Mouse (Mus musculus) heart, embryonic 14.5 days (tissue): ENCODE data around the gene Kctd18. TPM values are rescaled to one million over a fixed set of nuclear protein-coding genes. Genes with fewer than 3 reads are reported as not detected.

ENCODE experiments used
- ATAC-seq: fragments of 200-750 bp; cut with Nextera tagmentation; 2 replicates; pipeline ENCODE4 v1.8.0; 2017; ENCODE audit warnings: low read depth, moderate TSS enrichment; ENCODE audit not compliant: insufficient number of reproducible peaks, insufficient read depth, low FRiP score
- H3K27ac ChIP-seq, 2 experiments: fragments of 200-500 bp in 1 of 2; fragments of 300-500 bp in 1 of 2; sonication (generic) in 1 of 2; replicated peaks in 1 of 2; 2 replicates each; pipeline ENCODE4 v1.5.1; 2012 to 2014; ENCODE audit warnings: low read depth in 2 of 2, low read length in 2 of 2, control low read depth in 1 of 2, mild to moderate bottlenecking in 1 of 2, mixed read lengths in 1 of 2; ENCODE audit not compliant: control insufficient read depth in 1 of 2, insufficient read depth in 1 of 2
- H3K27me3 ChIP-seq: fragments of 300-500 bp; sonication (generic); 2 replicates; pipeline ENCODE4 v1.6.1; 2014; ENCODE audit warnings: mild to moderate bottlenecking, low read length, control low read depth; ENCODE audit not compliant: control insufficient read depth, insufficient read depth
- H3K36me3 ChIP-seq: fragments of 300-500 bp; sonication (generic); 2 replicates; pipeline ENCODE4 v1.6.1; 2014; ENCODE audit warnings: mild to moderate bottlenecking, control low read depth, low read length, mixed read lengths; ENCODE audit not compliant: control insufficient read depth, insufficient read depth
- H3K4me1 ChIP-seq, 2 experiments: fragments of 200-500 bp in 1 of 2; fragments of 300-500 bp in 1 of 2; sonication (generic) in 1 of 2; 2 replicates each; pipeline ENCODE4 v1.6.1; 2012 to 2014; ENCODE audit warnings: low read length in 2 of 2, control low read depth in 1 of 2, mixed read lengths in 1 of 2; ENCODE audit not compliant: control insufficient read depth in 2 of 2, insufficient read depth in 2 of 2
- H3K4me2 ChIP-seq: fragments of 300-500 bp; sonication (generic); 2 replicates; pipeline ENCODE4 v1.6.1; 2014; ENCODE audit warnings: mild to moderate bottlenecking, low read length
- H3K4me3 ChIP-seq, 2 experiments: fragments of 200-500 bp in 1 of 2; fragments of 300-500 bp in 1 of 2; sonication (generic) in 1 of 2; 2 replicates each; pipeline ENCODE4 v1.5.1; 2012 to 2014; ENCODE audit warnings: low read length in 2 of 2, mild to moderate bottlenecking in 2 of 2, control low read depth in 1 of 2, low read depth in 1 of 2, moderate library complexity in 1 of 2; ENCODE audit not compliant: control insufficient read depth in 1 of 2, insufficient read depth in 1 of 2
- H3K9ac ChIP-seq: fragments of 300-500 bp; sonication (generic); 2 replicates; pipeline ENCODE4 v1.6.1; 2014; ENCODE audit warnings: mild to moderate bottlenecking, low read length
- H3K9me3 ChIP-seq: fragments of 300-500 bp; sonication (generic); 2 replicates; pipeline ENCODE4 v1.6.1; 2016; ENCODE audit warnings: low read length, control low read depth; ENCODE audit not compliant: control insufficient read depth
- WGBS: fragments of 180-500 bp; shearing (Covaris S2); extraction: QIAGEN DNeasy Blood & Tissue Kit; methylation state at CpG from one replicate; pipeline ENCODE4 v1.1.7; 2014; 5-methylcytosine and 5-hydroxymethylcytosine counted together
- polyA plus RNA-seq: library from polyadenylated mRNA; unstranded; fragments of >200 nt; fragmentation: Nextera tagmentation; extraction: Ambion mirVana; gene quantifications from 2 replicates; pipeline ENCODE4 v1.2.1, GENCODE M21; 2014

The Kctd18 gene
- polyA plus RNA-seq, 1 experiment from 2014 or later = 11.3 TPM

- H3K4me2 ChIP-seq = no peak overlapping the region
- 70% methylated on average over 7 of the region's 7 CpGs for WGBS
- H3K9me3 ChIP-seq = no peaks in the 10 kb centered on the region
- H3K27me3 ChIP-seq = no peaks in the 10 kb centered on the region
- no peak overlapping the region for H3K27ac ChIP-seq
- no peak for ATAC-seq
- H3K4me3 ChIP-seq = no peak overlapping the region
- H3K9ac ChIP-seq = no peak overlapping the region
- peaks cover 48% of the 10 kb centered on the region for H3K36me3 ChIP-seq
- no peaks in the 10 kb centered on the region for H3K4me1 ChIP-seq
Measured at GRCm38 (mm10) chr1:57941095-57941494, 77.7 kb downstream of the Kctd18 start.

DNA sequence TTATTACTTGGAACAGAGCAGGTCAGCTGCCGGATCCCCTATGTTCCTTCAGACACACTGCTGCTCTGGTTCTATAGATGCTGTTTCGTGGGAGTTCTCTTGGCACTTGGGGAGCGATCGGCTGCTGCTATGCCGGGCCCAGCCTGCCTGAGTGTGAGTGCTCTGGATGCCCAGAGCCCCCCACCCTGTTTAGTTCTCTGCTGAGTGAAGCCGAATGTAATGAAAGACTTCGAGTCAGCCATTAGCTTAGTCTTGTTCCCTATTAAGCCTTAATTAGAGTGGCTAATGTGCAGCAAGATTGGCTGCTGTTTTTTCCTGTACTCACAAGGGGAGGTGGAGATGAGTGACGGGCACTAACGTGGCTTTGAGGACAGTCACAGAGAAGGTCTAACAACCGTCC is 78.1 kb downstream of the Kctd18 start:
- no peaks in the 10 kb centered on the region for H3K27me3 ChIP-seq
- ATAC-seq = no peak
- H3K9me3 ChIP-seq = no peaks in the 10 kb centered on the region
- WGBS = 76% methylated on average over 10 of the region's 10 CpGs
- no peak overlapping the region for H3K9ac ChIP-seq
- no peaks in the 10 kb centered on the region for H3K4me1 ChIP-seq
- H3K4me2 ChIP-seq = no peak overlapping the region
- H3K4me3 ChIP-seq = no peak overlapping the region
- H3K27ac ChIP-seq = no peak overlapping the region
- peaks cover 47% of the 10 kb centered on the region for H3K36me3 ChIP-seq

GRCm38 (mm10) chr1:57934287-57934686 is 84.5 kb downstream of the Kctd18 start:
- no peaks in the 10 kb centered on the region for H3K4me1 ChIP-seq
- H3K27me3 ChIP-seq = no peaks in the 10 kb centered on the region
- WGBS = 64% methylated on average over 1 of the region's 1 CpGs
- no peak overlapping the region for H3K9ac ChIP-seq
- no peak overlapping the region for H3K4me3 ChIP-seq
- no peak for ATAC-seq
- H3K36me3 ChIP-seq = peaks cover 12% of the 10 kb centered on the region; the same call in 1 of the 2 replicates
- H3K4me2 ChIP-seq = no peak overlapping the region
- no peaks in the 10 kb centered on the region for H3K9me3 ChIP-seq
- H3K27ac ChIP-seq = no peak overlapping the region

GRCm38 (mm10) chr1:57918567-57918966 is 100.2 kb downstream of the Kctd18 start:
- H3K9me3 ChIP-seq = no peaks in the 10 kb centered on the region
- no peak overlapping the region for H3K4me2 ChIP-seq
- H3K9ac ChIP-seq = no peak overlapping the region
- no peaks in the 10 kb centered on the region for H3K27me3 ChIP-seq
- H3K27ac ChIP-seq = no peak overlapping the region
- WGBS = 76% methylated on average over 4 of the region's 4 CpGs
- no peaks in the 10 kb centered on the region for H3K4me1 ChIP-seq
- peaks cover 5% of the 10 kb centered on the region; the same call in 1 of the 2 replicates for H3K36me3 ChIP-seq
- H3K4me3 ChIP-seq = no peak overlapping the region
- ATAC-seq = no peak

DNA sequence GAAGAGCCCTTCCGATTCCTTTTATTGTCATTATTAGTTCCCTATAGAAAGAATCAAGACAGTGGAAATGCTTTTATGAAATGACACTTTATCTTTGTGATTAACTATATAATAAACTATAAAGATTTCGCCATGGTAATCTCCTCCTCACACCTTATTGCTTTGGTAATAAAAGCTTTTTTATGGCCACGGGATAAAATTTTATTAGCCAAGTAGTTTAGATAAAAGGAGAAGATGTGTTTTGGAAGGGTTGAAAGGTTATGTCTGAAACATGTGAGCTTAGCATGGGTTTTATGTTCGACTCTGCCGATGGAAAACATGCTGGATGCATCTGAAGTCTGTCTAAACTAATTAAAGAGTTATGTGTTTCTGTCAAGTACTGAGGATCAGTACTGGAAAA is 101.4 kb downstream of the Kctd18 start:
- H3K9ac ChIP-seq = no peak overlapping the region
- 87% methylated on average over 5 of the region's 5 CpGs for WGBS

GRCm38 (mm10) chr1:57911561-57911960 is 107.2 kb downstream of the Kctd18 start:
- Histone ChIP-seq H3K4me3 (no peak overlapping the region), H3K27me3 (no peaks in the 10 kb centered on the region), H3K4me2 (no peak overlapping the region), H3K4me1 (no peaks in the 10 kb centered on the region), H3K27ac (no peak overlapping the region), H3K9me3 (no peaks in the 10 kb centered on the region), H3K9ac (no peak overlapping the region), H3K36me3 (peaks cover 12% of the 10 kb centered on the region; the same call in 1 of the 2 replicates)
- ATAC-seq = no peak
- WGBS = 85% methylated on average over 6 of the region's 6 CpGs

More for the DNA sequence above, 101.4 kb downstream of the Kctd18 start:
- Histone ChIP-seq H3K4me3 (no peak overlapping the region), H3K4me1 (no peaks in the 10 kb centered on the region), H3K36me3 (0 out of 2 replicates have a peak, but pooled peaks cover 3% of the 10 kb centered on the region), H3K9me3 (no peaks in the 10 kb centered on the region), H3K27ac (no peak overlapping the region), H3K27me3 (no peaks in the 10 kb centered on the region), H3K4me2 (no peak overlapping the region)
- no peak for ATAC-seq

DNA sequence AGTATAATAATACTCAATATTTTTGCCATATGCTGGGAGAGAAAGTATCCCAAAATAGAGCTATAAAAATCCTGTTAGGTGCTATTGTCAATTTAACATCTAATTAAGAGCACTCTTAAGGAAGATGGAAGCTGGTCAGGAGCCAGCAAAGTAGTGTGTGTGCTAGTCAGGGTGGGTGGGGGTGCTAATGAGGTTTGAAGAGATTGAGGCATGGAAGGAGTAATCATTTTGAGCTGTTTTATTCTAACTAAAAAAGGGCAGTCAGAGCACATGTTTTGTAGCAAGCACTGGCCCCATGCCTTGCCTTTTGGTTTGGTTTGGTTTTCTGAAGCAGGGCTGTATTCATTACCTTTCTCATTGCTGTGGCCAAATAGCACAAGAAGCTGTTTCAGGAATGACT is 112.4 kb downstream of the Kctd18 start:
- H3K9me3 ChIP-seq = no peaks in the 10 kb centered on the region
- no peak for ATAC-seq
- H3K4me3 ChIP-seq = no peak overlapping the region
- H3K4me1 ChIP-seq = peaks cover 6 to 10% of the 10 kb centered on the region in 2 experiments
- no peaks in the 10 kb centered on the region for H3K27me3 ChIP-seq
- peaks cover 29% of the 10 kb centered on the region for H3K36me3 ChIP-seq
- H3K4me2 ChIP-seq = no peak overlapping the region
- peak overlapping the region in 1 of 2 experiments; percentile 8; a peak in 1 of 4 replicates for H3K27ac ChIP-seq
- H3K9ac ChIP-seq = no peak overlapping the region

DNA sequence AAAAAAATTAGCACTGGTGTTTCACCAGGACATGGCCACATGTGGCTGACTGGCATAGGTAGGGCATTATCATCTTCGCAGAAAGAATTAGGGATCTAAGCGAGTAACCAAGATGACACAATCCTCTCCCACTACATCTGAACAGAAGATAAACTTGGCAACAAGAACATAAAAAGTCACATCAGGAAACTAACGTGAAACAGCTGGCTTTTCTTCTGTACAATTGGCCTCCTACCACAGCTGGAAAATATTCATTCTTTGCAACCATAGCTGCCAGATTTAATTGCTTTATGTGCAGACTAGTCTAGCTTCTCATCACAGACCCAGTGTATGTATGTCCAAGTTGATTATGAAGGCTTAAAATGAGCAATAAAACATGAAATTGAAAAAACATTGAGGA is 112.8 kb downstream of the Kctd18 start:
- WGBS = 69% methylated on average over 3 of the region's 3 CpGs
- ATAC-seq = no peak
- Histone ChIP-seq H3K4me2 (no peak overlapping the region), H3K36me3 (peaks cover 29% of the 10 kb centered on the region), H3K9me3 (no peaks in the 10 kb centered on the region), H3K4me1 (peaks cover 6 to 10% of the 10 kb centered on the region in 2 experiments), H3K27me3 (no peaks in the 10 kb centered on the region), H3K9ac (no peak overlapping the region), H3K4me3 (no peak overlapping the region), H3K27ac (no peak overlapping the region)
